14 mouse cellular contexts compared by ENCODE assay signal in genomic region chr1:187653390-187653789, GRCm38 (mm10). TPM values are rescaled to one million over a fixed set of nuclear protein-coding genes. Genes with fewer than 3 reads are reported as not detected.
DNase-seq lines count a peak whose midpoint lies in the region; ATAC-seq lines count a peak whose summit lies in the region.
"Had no signal": no experiment of that assay in that cellular context is flagged by ENCODE, and none has a peak within 500 bp of the region (broad histone marks: within the 10 kb centered on the region; RNA-seq: fewer than 3 reads in every experiment).

No protein-coding gene starts in this region.

- ATAC-seq in hindbrain, embryonic 15.5 days (ENCODE audit: low FRiP score, low read depth) = no peak
- ATAC-seq in hindbrain, embryonic 12.5 days (ENCODE audit: low FRiP score) = no peak
- ATAC-seq in neural tube, embryonic 13.5 days (ENCODE audit: low read depth) = no peak
- ATAC-seq: hindbrain, embryonic 16.5 days had no signal

- H3K9me3 ChIP-seq in hindbrain, embryonic 15.5 days = no peaks in the 10 kb centered on the region
- H3K9me3 ChIP-seq in hindbrain, embryonic 12.5 days (replicated peaks) = no peaks in the 10 kb centered on the region
- H3K9me3 ChIP-seq in neural tube, embryonic 13.5 days = no peaks in the 10 kb centered on the region
- H3K9me3 ChIP-seq: forebrain, embryonic 10.5 days; limb, embryonic 12.5 days; midbrain, embryonic 10.5 days had no signal

- H3K4me2 ChIP-seq in hindbrain, embryonic 15.5 days = peak overlapping the region; percentile 92; the same call in 1 of the 2 replicates
- H3K4me2 ChIP-seq in hindbrain, embryonic 12.5 days (replicated peaks) = no peak overlapping the region
- peak overlapping the region; percentile 84; the same call in 1 of the 2 replicates for H3K4me2 ChIP-seq in neural tube, embryonic 13.5 days

- peaks cover 26% of the 10 kb centered on the region for H3K4me1 ChIP-seq in hindbrain, embryonic 15.5 days (replicated peaks)
- peaks cover 10% of the 10 kb centered on the region for H3K4me1 ChIP-seq in hindbrain, embryonic 12.5 days
- peaks cover 28% of the 10 kb centered on the region for H3K4me1 ChIP-seq in neural tube, embryonic 13.5 days (replicated peaks)

- 56% methylated on average over 9 of the region's 9 CpGs for WGBS in hindbrain, embryonic 15.5 days
- 45% methylated on average over 9 of the region's 9 CpGs for WGBS in hindbrain, embryonic 12.5 days
- WGBS in neural tube, embryonic 13.5 days = 58% methylated on average over 9 of the region's 9 CpGs

- no peak overlapping the region for H3K9ac ChIP-seq in hindbrain, embryonic 15.5 days
- no peak overlapping the region for H3K9ac ChIP-seq in hindbrain, embryonic 12.5 days
- H3K9ac ChIP-seq in neural tube, embryonic 13.5 days = no peak overlapping the region
- H3K9ac ChIP-seq: limb, embryonic 12.5 days had no signal

- DNase-seq in adrenal gland, adult (ENCODE audit: inconsistent age in 2 of 2, low spot score in 1 of 2) = peak; percentile 61 to 84
- DNase-seq in adrenal gland, adult 8-10 months = no peak
- peak; percentile 12 for DNase-seq in lung, postnatal 36 days
- no peak for DNase-seq in lung, adult 18-20 months
- DNase-seq in left cerebral cortex, adult 18-20 months (ENCODE audit: low spot score in 2 of 2) = no peak
- DNase-seq: cerebellum, adult 2 months; right cerebral cortex, adult 18-20 months had no signal

- H3K27me3 ChIP-seq in hindbrain, embryonic 15.5 days = no peaks in the 10 kb centered on the region
- H3K27me3 ChIP-seq in hindbrain, embryonic 12.5 days = no peaks in the 10 kb centered on the region
- no peaks in the 10 kb centered on the region for H3K27me3 ChIP-seq in neural tube, embryonic 13.5 days

- no peak overlapping the region for H3K27ac ChIP-seq in hindbrain, embryonic 15.5 days (replicated peaks)
- no peak overlapping the region for H3K27ac ChIP-seq in hindbrain, embryonic 12.5 days
- no peak overlapping the region for H3K27ac ChIP-seq in neural tube, embryonic 13.5 days (replicated peaks)
- H3K27ac ChIP-seq: forebrain, embryonic 10.5 days; limb, embryonic 12.5 days; midbrain, embryonic 10.5 days had no signal

- no peaks in the 10 kb centered on the region for H3K36me3 ChIP-seq in hindbrain, embryonic 15.5 days
- no peaks in the 10 kb centered on the region for H3K36me3 ChIP-seq in hindbrain, embryonic 12.5 days
- H3K36me3 ChIP-seq in neural tube, embryonic 13.5 days = no peaks in the 10 kb centered on the region
- H3K36me3 ChIP-seq: forebrain, embryonic 10.5 days; limb, embryonic 12.5 days; midbrain, embryonic 10.5 days had no signal

- no peak overlapping the region for H3K4me3 ChIP-seq in hindbrain, embryonic 15.5 days
- H3K4me3 ChIP-seq in hindbrain, embryonic 12.5 days = no peak overlapping the region
- 0 out of 2 replicates have a peak overlapping the region, but pooled peaks have one; percentile 1 for H3K4me3 ChIP-seq in neural tube, embryonic 13.5 days
- H3K4me3 ChIP-seq: forebrain, embryonic 10.5 days; limb, embryonic 12.5 days had no signal

RNA-seq across cellular contexts. Expression of gene Esrrg, which starts 44.8 kb away (rescaled TPM):
- total RNA-seq in adrenal gland, adult 8-10 months (2022) = 10 to 100 TPM; 10.0 to 30.1 (median 15.7) TPM
- 33.2 and 36.6 TPM in 2 replicates for polyA plus RNA-seq in hindbrain, embryonic 15.5 days (2015; fragmentation: Nextera tagmentation; extraction: Ambion mirVana)
- 17.4 and 19.3 TPM in 2 replicates for polyA plus RNA-seq in hindbrain, embryonic 12.5 days (2016; fragmentation: Nextera tagmentation; extraction: Ambion mirVana)
- polyA plus RNA-seq in neural tube, embryonic 13.5 days (2015; fragmentation: Nextera tagmentation; extraction: Ambion mirVana) = 28.9 and 29.7 TPM in 2 replicates
- total RNA-seq in left cerebral cortex, adult 18-20 months (2021) = 10 to 100 TPM; 24.6 to 28.1 TPM

Comparison
In these comparisons a context has a peak if more than half of its experiments do, and no peak if none do; other contexts are left out.
1. DNase-seq: peak in adrenal gland, adult (2 of 2) and lung, postnatal 36 days (single experiment); none in adrenal gland, adult 8-10 months (single experiment), lung, adult 18-20 months (0 of 2) and left cerebral cortex, adult 18-20 months (0 of 2).